Mouse (Mus musculus) thymus, adult 2 months (tissue): Measurements from ENCODE around the gene Otud7a.

Experiments
- CTCF ChIP-seq: fragments of 200-500 bp; IDR thresholded peaks from 2 replicates; pipeline ENCODE4 v1.5.1; 2012; ENCODE audit warnings: mild to moderate bottlenecking, control low read depth, low read length, moderate library complexity, borderline replicate concordance; ENCODE audit not compliant: control insufficient read depth, poor library complexity, insufficient read depth; ENCODE audit errors: extremely low read depth
- POLR2A ChIP-seq: fragments of 200-500 bp; IDR thresholded peaks from 2 replicates; pipeline ENCODE4 v1.6.1; 2012; ENCODE audit warnings: mild to moderate bottlenecking, low read length, control low read depth, moderate library complexity; ENCODE audit not compliant: control insufficient read depth, poor library complexity, insufficient read depth; ENCODE audit errors: extremely low read depth

DNA sequence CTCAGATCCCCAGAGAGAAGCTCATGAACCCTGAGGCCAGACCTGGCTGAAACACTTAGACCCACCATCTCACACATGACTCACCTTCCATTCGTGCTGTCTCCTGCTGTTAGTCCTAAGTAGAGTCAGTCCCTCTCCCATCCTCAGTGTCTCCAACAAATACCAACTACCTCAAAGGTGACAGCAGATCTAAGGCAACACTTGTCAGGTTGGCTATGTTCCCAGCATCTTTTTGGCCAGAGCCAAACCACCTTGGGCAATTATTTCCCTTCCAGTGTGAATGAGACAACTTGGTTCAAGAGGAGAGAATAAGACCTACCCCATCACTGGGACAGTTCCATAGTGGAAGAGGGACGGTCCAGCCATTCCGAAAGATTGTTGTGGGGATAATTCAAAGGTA is 10.7 kb downstream of the Otud7a start:
- no peak for TF ChIP-seq CTCF
- TF ChIP-seq POLR2A: no peak
